Mouse (Mus musculus) gastrocnemius, postnatal 36 days (tissue): ENCODE measurements at regions not wholly inside any gene's neighbourhood (a gene's known extent, or its start where the extent isn't known, plus 50 kb on each side); places are given as distances from the start of the nearest gene placed in this dataset.
"Not testable (repeated sequence)": the region's sequence is repeated elsewhere in the genome, so short reads cannot be mapped to it uniquely, and the experiment has no call there.

ENCODE experiments used
- DNase-seq, 2 experiments: peaks; one replicate each; pipeline ENCODE4 v3.0.0; 2022
- intact Hi-C: fragments of 180-260 bp; cut with DNase I; formaldehyde crosslinking; loops from one replicate; pipeline ENCODE4 v1.15.1; 2025

DNA sequence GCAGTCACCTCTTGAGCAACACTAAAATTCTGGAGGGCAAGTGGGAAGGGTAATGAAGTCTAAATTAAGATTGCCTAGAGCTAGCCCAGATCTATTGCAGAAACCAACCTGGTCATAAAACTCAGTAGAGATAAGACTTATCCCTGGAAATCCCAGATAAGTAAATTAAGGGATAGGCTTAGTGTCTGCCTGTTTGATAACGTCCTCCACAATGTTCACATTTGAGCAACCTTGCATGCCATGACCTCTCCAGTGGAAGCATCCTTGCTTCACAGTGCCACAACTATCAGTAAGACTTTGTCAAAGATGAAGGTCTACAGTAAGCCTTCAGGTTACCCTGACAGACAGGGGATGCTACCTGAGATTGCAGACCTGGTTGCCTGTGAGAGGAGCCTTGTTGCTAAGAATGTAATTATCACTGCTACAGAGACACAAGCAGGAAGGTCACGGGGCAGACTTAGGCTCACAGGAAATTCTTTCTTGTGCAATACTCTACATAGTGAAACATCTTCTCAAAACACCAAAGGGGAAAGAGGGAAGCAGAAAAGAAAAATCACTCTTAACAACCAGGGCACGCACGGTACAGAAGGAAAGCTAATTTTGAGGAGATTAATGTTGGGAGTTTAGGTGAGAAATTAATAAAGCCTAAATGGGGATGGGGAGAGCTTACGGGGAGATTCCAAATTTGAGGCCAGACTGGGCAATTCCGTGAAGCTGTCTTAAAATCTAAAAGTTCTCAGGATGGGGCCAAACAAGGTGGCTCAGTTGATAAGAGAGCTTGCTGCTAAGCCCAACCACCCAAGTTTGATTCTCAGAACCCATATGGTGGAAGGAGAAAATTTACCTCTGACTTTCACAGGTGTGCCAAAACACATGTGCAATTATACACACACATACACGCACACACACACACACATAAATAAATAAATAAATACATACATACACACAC, 56.9 kb upstream of the Prdm9 start:
- DNase-seq: no peak
- intact Hi-C loops: loop anchor here (5.0 kb wide), 1 partner anchor 101 kb away; no protein-coding TSS in a partner anchor

DNA sequence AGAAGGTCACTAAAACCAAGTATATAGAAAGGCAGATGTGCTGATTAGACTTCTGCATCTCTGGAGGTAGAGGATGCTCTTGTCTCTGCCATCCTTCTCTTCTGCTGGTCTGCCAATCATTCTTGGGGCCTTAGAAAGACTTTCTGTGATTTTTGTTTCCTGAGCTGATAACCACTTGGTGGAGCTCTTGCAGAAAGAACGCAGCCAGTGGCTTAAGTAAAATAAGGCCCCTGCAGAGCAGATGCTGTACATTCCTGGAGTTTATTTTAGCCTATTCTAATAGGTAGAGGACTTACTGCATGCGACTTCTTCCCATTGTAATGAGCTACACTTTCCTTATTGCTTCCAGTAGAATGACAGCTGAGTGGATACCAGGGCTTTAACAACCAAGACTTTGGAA, 58.8 kb upstream of the Prdm9 start:
- no peak for DNase-seq
- intact Hi-C loops: loop anchor here (5.0 kb wide), 1 partner anchor 99 kb away; no protein-coding TSS in a partner anchor

DNA sequence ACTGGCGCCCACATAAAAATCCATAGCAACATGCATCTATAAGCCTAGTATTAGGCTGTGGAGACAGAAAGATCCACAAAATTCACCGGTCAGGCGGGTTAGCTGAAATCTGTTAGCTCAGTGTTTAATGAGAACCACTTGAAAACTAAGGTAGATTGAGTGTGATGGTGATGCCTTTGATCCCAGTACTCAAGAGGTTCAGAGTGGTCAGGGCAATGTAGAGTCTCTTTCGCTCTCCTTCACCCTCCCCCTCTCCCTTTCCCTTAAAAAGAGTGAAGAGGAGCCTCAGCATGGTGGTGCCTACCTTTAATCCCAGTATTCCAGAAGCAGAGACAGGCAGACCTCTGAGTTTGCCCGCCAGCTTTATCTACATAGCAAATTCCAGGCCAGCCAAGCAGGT, 66.6 kb upstream of the Prdm9 start:
- intact Hi-C loops: no loop called here
- no peak for DNase-seq

DNA sequence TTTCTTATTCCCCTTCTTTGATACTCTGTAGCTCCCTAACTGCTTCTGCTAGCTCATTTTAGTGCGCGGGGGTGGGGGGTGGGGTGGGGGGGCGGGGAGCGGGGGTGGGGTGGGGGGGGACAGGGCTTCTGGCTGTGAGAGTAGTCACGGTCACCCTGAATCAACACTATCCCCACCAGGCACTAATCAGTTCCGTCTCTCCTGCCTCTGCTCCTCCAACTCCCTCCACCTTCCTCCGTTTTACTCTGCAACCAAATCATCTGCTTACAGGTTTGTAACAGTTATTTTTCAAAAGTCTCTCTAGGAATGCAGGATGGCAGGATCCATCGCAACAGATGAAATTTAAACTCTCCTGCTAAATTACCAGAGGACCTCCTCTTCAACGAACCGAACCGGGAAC, 67.5 kb upstream of the Prdm9 start:
- DNase-seq: no peak

DNA sequence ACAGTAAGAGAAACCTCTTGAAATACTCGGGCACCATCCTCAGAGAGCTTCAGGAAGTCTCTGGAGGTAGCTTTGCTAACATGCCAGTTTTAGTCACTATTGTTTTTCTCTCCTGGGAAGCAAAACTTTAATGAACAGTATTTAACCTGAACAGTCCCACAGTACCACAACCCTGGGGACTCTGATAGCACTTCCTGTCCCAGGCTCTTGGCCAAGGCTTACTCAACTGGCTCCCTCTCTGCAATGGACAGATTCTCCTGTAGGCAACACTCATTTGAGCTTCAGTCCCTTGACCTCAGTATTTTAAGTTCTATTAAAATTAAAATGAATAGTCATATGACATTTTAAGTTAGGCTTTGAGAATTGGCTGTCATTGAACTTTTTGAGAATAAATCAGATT, 67.9 kb upstream of the Prdm9 start:
- intact Hi-C loops: no loop called here
- DNase-seq: no peak

More for the DNA sequence above, 67.5 kb upstream of the Prdm9 start:
- intact Hi-C loops: no loop called here

DNA sequence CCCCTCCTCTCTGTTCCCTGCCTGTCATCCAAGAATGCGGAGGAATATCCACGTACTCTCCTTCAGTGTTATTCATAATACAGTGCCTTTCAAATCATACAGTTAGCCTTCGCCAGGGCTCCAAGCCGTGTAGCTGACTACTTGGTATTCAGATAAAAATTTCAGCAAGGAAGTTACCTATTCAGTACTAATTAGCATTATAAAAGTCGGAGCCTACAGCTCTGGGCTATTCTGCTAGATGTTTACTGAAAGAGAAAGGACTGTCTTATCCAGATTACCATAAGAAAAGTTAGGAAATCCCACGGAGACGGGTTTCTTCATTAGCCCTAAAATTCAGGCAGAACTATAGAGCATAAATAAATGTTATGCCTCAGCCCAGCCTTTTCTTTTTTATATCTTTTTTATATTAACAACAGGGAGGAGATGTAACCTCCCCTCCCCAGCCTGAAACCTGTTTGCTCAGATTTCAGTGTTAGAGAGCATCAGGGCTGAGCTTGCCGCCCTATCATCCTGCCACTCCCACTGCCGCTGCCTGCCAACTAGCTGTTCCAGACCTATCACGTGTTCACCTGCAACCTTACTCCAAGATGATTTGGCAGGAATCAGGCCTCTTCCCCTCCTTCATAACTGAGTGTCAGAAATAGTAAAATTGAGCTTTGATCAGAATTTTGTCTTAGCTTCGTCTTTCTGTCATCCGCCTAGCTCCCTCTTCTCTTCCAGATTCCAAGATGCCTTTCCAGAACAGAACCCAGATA, 65.5 kb upstream of the Chd1 start:
- DNase-seq, intact Hi-C loops: not testable (repeated sequence)

DNA sequence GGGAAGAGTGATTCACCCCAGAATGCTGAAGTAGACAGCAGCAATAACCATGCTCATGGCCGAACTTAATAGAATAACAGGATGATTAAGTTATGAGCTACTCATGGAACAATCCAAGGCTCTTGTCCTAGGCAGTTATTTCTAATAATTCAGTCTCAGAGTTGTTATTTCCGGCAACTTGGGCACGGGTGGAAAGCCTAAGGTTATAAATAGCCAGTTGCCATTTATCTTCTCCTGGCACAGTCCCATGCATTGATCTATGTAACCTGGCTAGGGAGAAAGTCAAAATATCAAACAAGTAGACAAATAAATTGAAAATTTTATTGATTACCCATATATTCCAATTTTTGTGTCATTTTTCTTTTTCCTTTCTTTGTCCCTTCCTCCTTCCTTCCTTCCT, 64.0 kb upstream of the Chd1 start:
- intact Hi-C loops: no loop called here
- DNase-seq: no peak

DNA sequence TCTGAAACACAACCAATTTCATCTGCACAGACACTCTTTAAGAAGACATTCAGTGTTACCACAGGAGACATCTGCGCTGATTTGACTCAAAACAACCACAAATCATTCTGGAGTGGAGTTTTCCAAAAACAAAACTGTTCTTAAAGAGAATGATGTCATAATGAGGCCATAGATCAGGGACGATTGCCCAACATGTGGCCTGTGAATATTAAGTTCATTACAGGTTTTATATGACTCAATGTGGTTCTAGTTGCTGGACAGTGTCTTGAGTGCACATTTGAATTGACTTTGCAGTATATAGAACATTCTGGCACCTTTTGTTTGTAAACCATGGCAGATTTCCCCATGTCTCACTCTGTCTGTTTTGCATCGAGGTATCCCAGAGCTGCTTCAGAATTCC, 63.0 kb upstream of the Chd1 start:
- no peak for DNase-seq
- intact Hi-C loops: no loop called here

DNA sequence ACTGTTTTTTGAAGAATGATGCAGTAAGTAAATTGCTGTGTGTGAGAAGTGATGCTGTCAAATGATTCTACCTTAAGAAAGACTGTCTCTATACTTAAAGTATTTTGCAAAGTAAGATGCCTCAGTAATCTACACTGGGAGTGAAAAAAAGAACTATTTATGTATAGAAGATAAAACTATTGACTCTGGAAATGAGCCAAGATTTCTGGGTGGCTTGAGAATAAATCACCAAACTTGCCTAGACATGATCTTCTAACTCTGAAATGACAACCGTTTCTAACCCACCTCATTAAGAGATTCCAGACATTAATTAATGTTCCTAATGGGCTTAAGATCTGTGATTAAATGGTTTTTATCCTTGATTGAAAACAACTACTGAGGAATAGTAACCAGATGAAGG, 58.0 kb upstream of the Chd1 start:
- intact Hi-C loops: no loop called here
- DNase-seq: no peak

DNA sequence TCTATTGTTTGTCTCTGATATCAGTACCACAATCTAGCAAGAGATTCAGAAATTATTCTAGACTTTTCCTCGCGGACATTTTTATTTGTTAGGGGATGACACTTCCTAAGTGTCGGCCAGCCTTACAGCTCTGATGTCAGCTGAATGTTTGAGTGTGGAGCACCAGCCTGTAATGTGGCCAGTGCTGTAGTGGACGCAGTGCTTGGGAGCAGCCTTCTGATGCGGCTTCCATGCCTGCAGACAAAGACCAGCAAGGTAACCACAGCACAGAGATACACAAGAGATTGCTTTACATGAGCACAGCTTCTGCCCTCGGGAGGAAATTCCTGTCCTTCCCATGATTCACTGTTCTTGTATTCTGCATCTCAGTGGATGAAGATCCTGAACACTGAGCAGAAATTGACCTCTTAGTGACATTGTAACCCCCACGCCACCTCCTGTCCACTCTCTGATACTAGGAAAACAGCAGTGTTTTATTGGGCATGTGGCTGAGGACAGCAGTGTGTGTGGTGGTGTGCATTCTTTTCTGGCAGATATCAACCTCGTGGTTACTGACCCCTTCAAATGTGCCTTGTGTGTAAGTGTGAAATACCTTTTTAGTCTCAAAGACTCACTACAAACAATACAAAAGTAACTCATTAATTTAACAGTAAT, 54.6 kb upstream of the Chd1 start:
- intact Hi-C loops: no loop called here
- no peak for DNase-seq

DNA sequence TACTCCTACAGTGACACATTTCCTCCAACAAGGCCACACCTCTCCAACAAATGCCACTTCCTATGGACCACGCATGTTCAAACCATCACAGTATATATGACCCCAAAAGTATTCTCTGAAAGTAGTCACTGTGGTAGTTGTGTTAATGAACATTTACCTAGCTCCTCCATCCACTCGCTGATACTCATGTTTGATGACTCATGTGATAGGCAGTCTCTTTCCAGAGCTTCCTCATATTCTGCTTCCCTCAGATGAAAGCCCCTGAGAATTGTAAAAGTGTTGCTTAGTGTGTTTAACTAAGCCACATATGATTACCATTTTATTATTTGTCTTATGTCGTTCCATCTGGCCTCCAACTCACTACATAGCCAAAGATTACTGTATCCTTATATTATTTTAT, 52.9 kb upstream of the Chd1 start:
- intact Hi-C loops: no loop called here

More for the DNA sequence above, 52.9 kb upstream of the Chd1 start:
- DNase-seq: no peak
